Mouse (Mus musculus): ENCODE measurements around the gene Wfikkn2.

GRCm38 (mm10) chr11:94200422-94200821, 45.4 kb downstream of the Wfikkn2 start:
- no peak for TF ChIP-seq CTCF (IDR thresholded peaks at IDR 0.05; ENCODE audit: low read depth)
- TF ChIP-seq EP300 (optimal IDR thresholded peaks at IDR 0.05): no peak
